Mouse (Mus musculus) cerebellum, adult 18-20 months (tissue): ENCODE measurements at regions not wholly inside any gene's neighbourhood (a gene's known extent, or its start where the extent isn't known, plus 50 kb on each side); places are given as distances from the start of the nearest gene placed in this dataset.

ENCODE experiments used
- DNase-seq, 2 experiments: peaks; one replicate each; pipeline ENCODE4 v3.0.0; 2021

GRCm38 (mm10) chr19:24622776-24623175, 51.0 kb upstream of the Tmem252 start:
- DNase-seq: no peak

GRCm38 (mm10) chr19:24622309-24622708, 51.5 kb upstream of the Tmem252 start:
- DNase-seq: no peak

DNA sequence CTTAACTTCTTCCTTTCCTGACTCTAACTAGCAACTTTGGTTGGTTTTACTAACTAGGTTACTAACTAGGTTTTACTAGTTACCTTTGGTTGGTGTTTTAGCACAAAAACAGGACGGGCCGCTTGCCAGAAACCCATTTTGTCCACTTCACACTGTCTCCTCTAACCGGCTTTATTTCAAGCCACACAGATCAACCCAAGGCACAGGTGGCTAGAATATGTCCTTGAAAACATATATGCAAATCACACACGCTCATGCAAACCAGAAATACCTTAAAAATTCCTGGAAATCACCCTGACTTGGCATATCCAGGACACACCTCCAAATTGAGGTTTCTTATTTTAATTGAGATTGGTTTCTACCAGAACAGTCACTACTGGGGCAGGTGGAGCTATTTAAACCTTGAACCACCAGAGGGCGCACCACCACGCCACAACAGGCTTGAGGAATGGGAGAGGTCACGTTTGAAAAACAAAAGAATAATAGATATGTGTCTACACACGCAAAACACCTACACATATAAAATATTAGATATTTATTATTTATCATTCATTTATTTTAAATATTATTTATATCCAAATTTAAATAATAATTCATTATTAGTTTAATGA, 52.1 kb upstream of the Tmem252 start:
- DNase-seq: peak; percentile 71 to 79

DNA sequence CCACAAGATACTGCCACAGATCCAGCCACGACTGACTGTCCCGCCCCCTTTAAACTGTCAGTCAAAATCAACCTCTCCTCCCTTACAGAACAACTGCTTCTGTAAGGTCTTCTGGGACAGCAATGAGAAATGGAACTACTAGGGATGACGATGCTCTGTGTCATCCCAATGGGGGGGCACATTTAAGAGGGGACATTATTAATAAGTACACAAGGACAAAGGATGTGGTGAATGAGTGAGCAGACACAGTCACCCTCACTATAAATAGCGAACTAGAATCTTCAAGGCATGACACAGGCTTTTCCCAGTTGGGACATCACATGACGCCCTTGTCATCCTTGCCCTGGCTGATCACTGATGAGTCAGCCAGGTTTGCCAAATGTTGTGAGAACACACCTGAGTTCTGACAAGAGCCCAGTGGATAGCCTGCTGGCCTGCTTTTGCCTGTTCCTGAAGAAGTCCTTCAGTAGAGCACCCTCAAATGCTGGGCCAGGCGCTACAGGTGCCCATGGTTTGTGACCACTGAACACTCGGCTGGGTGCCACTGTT, 58.0 kb upstream of the Tmem252 start:
- no peak for DNase-seq

- DNase-seq: no peak
Measured at GRCm38 (mm10) chr19:24607884-24608283, 52.2 kb upstream of the Pip5k1b start.

DNA sequence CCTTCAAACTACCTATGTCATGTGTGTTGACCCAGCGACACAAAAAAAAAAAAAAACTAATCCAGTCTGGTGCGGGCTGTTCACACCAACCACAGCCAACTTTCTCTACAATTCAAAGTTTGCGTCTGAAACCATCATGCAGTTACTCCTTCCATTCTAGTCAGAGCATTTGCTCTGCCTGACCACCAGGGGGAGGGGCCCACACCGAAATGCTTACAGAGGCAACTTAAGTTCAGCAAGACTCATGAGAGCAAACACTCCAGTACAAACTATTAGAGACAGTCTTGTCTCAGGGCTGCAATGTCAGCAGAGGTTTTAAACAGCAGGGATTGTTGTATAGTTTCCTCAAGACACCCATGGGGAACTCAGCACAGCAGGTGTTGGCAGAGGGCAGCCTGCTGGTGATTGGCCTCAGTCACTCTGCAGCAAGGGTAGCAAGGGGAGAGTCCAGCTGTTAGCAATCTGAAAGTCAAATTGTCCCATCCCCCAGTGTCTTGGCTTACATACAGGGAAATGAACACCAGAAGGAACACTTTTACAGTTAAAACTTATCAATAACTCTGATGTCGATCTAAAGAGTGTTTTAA, 50.8 kb upstream of the Pip5k1b start:
- no peak for DNase-seq
